Mouse (Mus musculus) CD4-positive naive resting alpha-beta T cell, adult 57 days (primary cell): ENCODE data around the gene Hps1. TPM values are rescaled to one million over a fixed set of nuclear protein-coding genes. Genes with fewer than 3 reads are reported as not detected.

Experiments
- total RNA-seq: library from RNA; stranded (reverse); gene quantifications from one replicate; pipeline ENCODE4 v1.2.4, GENCODE M21; 2023

Hps1 gene
- 35.8 TPM for total RNA-seq

GRCm38 (mm10) chr19:42779531-42780155, at the start of gene Hps1:
Gene Hps1 (minus strand): TSS chr19:42779978.

GRCm38 (mm10) chr19:42752363-42752931, 27.3 kb downstream of the Hps1 start, which contains the start of gene Pyroxd2:
Gene Pyroxd2 (minus strand): TSS chr19:42752775.

Other genes with a start within 250 kb of the Hps1 start
- not detected for gene Loxl4, start 167.2 kb downstream of the Hps1 start, total RNA-seq
- gene Pyroxd2, start 27.2 kb downstream of the Hps1 start, total RNA-seq: 4.2 TPM